Mouse (Mus musculus) testis, adult 2 months (tissue): ENCODE measurements at regions not wholly inside any gene's neighbourhood (a gene's known extent, or its start where the extent isn't known, plus 50 kb on each side); places are given as distances from the start of the nearest gene placed in this dataset.

Source experiments
- H3K27ac ChIP-seq: fragments of 200-500 bp; 2 replicates; pipeline ENCODE4 v1.5.1; 2012; ENCODE audit warnings: low read depth, low read length; ENCODE audit not compliant: control insufficient read depth, insufficient read depth
- H3K27me3 ChIP-seq: fragments of 200-500 bp; 2 replicates; pipeline ENCODE4 v1.6.1; 2012; ENCODE audit warnings: mild to moderate bottlenecking, low read length, moderate library complexity; ENCODE audit not compliant: control insufficient read depth, insufficient read depth
- H3K36me3 ChIP-seq: fragments of 200-500 bp; 2 replicates; pipeline ENCODE4 v1.6.1; 2012; ENCODE audit warnings: mild to moderate bottlenecking, low read length; ENCODE audit not compliant: control insufficient read depth, insufficient read depth
- H3K4me1 ChIP-seq: fragments of 200-500 bp; 2 replicates; pipeline ENCODE4 v1.6.1; 2012; ENCODE audit warnings: low read length; ENCODE audit not compliant: control insufficient read depth, insufficient read depth
- H3K4me3 ChIP-seq: fragments of 200-500 bp; 2 replicates; pipeline ENCODE4 v1.5.1; 2012; ENCODE audit warnings: low read depth, mild to moderate bottlenecking, low read length, moderate library complexity, mixed read lengths; ENCODE audit not compliant: control insufficient read depth
- CTCF ChIP-seq: fragments of 200-500 bp; IDR thresholded peaks from 2 replicates; pipeline ENCODE4 v1.5.1; 2012; ENCODE audit warnings: low read depth, mild to moderate bottlenecking, inconsistent platforms, low read length, moderate library complexity; ENCODE audit not compliant: control insufficient read depth, insufficient read depth, insufficient replicate concordance
- POLR2A ChIP-seq: fragments of 200-500 bp; IDR thresholded peaks from 2 replicates; pipeline ENCODE4 v1.6.1; 2012; ENCODE audit warnings: low read depth, mild to moderate bottlenecking, inconsistent platforms, low read length, moderate library complexity; ENCODE audit not compliant: control insufficient read depth

- no peaks in the 10 kb centered on the region for H3K4me1 ChIP-seq
- no peak overlapping the region for H3K4me3 ChIP-seq
- H3K27me3 ChIP-seq: no peaks in the 10 kb centered on the region
- H3K27ac ChIP-seq: no peak overlapping the region
- H3K36me3 ChIP-seq: no peaks in the 10 kb centered on the region
- TF ChIP-seq CTCF (no peak), POLR2A (no peak)
Measured at GRCm38 (mm10) chr9:116316582-116317095, 141.5 kb upstream of the Tgfbr2 start.

GRCm38 (mm10) chr9:116314803-116315202 lies 139.6 kb upstream of the Tgfbr2 start:
- Histone ChIP-seq H3K4me1 (no peaks in the 10 kb centered on the region), H3K27me3 (no peaks in the 10 kb centered on the region), H3K4me3 (no peak overlapping the region), H3K27ac (no peak overlapping the region), H3K36me3 (no peaks in the 10 kb centered on the region)
- TF ChIP-seq POLR2A (no peak), CTCF (no peak)

DNA sequence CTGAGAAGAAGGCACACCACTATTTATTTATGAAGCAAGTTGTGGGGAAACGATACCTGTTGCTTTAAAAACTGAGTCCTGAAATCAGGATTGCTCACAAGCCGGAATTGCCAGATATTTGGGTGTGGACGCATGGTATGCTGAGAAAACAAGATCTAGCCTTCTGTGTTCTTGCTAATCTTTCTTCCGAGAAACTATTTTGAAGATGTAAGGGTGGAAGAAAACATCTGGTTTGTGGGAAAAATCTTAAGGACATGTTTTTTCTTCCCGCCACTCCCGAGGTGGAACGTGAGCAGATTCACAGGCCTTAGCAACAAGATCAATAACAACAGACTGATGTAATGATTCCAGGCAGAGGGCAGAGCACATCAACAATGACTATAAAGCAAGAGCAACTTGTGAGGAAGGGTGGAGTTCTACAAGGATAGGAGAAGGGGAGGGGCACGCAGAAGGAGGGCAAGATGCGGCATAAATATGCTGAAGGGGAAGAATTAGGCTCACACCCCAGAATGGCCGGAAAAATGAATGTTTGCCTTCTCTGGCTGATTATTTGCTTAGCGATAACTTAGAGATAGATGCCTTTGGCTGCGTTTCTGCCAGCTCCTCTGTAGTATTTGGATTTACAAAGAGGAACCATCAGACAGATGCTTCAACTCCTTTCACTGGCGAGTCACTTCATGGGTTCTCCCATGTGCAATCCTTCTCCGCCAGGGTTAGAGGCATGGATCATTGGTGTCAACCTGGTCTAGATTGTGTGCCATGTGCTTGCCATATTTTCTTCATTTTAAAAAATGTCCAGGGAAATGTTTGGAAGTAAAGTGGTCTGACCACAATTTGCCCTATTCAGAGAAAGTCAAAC lies 139.0 kb upstream of the Tgfbr2 start:
- Histone ChIP-seq H3K27me3 (no peaks in the 10 kb centered on the region), H3K27ac (no peak overlapping the region), H3K4me3 (no peak overlapping the region), H3K36me3 (no peaks in the 10 kb centered on the region), H3K4me1 (no peaks in the 10 kb centered on the region)
- TF ChIP-seq CTCF (no peak), POLR2A (no peak)

GRCm38 (mm10) chr9:116311364-116311763 lies 136.2 kb upstream of the Tgfbr2 start:
- H3K4me1 ChIP-seq: no peaks in the 10 kb centered on the region
- H3K36me3 ChIP-seq: no peaks in the 10 kb centered on the region
- H3K27ac ChIP-seq: no peak overlapping the region
- TF ChIP-seq CTCF (no peak), POLR2A (no peak)
- H3K27me3 ChIP-seq: no peaks in the 10 kb centered on the region
- no peak overlapping the region for H3K4me3 ChIP-seq

GRCm38 (mm10) chr9:116301602-116302001 lies 126.4 kb upstream of the Tgfbr2 start:
- Histone ChIP-seq H3K36me3 (no peaks in the 10 kb centered on the region), H3K27me3 (no peaks in the 10 kb centered on the region), H3K4me1 (no peaks in the 10 kb centered on the region), H3K27ac (no peak overlapping the region), H3K4me3 (no peak overlapping the region)
- TF ChIP-seq CTCF (no peak), POLR2A (no peak)

- Histone ChIP-seq H3K27me3 (no peaks in the 10 kb centered on the region), H3K4me3 (no peak overlapping the region), H3K4me1 (no peaks in the 10 kb centered on the region), H3K27ac (no peak overlapping the region), H3K36me3 (no peaks in the 10 kb centered on the region)
- TF ChIP-seq POLR2A: no peak
- no peak for TF ChIP-seq CTCF
Measured at GRCm38 (mm10) chr9:116298791-116299190, 123.6 kb upstream of the Tgfbr2 start.

- H3K27ac ChIP-seq: no peak overlapping the region
- no peaks in the 10 kb centered on the region for H3K27me3 ChIP-seq
- no peak overlapping the region for H3K4me3 ChIP-seq
- no peaks in the 10 kb centered on the region for H3K4me1 ChIP-seq
- H3K36me3 ChIP-seq: no peaks in the 10 kb centered on the region
- TF ChIP-seq CTCF (no peak), POLR2A (no peak)
Measured at GRCm38 (mm10) chr9:116296349-116296748, 121.2 kb upstream of the Tgfbr2 start.
